Mouse (Mus musculus) neural tube, embryonic 15.5 days (tissue): ENCODE results near the gene Zbtb9. TPM values are rescaled to one million over a fixed set of nuclear protein-coding genes. Genes with fewer than 3 reads are reported as not detected.

ENCODE experiments used
- ATAC-seq: fragments of 200-750 bp; cut with Nextera tagmentation; 2 replicates; pipeline ENCODE4 v1.8.0; 2017; ENCODE audit warnings: mild to moderate bottlenecking, moderate TSS enrichment, moderate library complexity; ENCODE audit not compliant: low FRiP score
- H3K27ac ChIP-seq: fragments of 300-500 bp; sonication (generic); replicated peaks from 2 replicates; pipeline ENCODE4 v1.5.1; 2015; ENCODE audit warnings: mild to moderate bottlenecking, inconsistent platforms
- H3K27me3 ChIP-seq: fragments of 300-500 bp; sonication (generic); replicated peaks from 2 replicates; pipeline ENCODE4 v1.6.1; 2015; ENCODE audit warnings: inconsistent platforms
- H3K36me3 ChIP-seq: fragments of 300-500 bp; sonication (generic); 2 replicates; pipeline ENCODE4 v1.6.1; 2015; ENCODE audit warnings: inconsistent platforms
- H3K4me1 ChIP-seq: fragments of 300-500 bp; sonication (generic); 2 replicates; pipeline ENCODE4 v1.6.1; 2015; ENCODE audit warnings: inconsistent platforms
- H3K4me2 ChIP-seq: fragments of 300-500 bp; sonication (generic); 2 replicates; pipeline ENCODE4 v1.6.1; 2015; ENCODE audit warnings: inconsistent platforms, mild to moderate bottlenecking, moderate library complexity
- H3K4me3 ChIP-seq: fragments of 300-500 bp; sonication (generic); replicated peaks from 2 replicates; pipeline ENCODE4 v1.5.1; 2015; ENCODE audit warnings: mild to moderate bottlenecking, inconsistent platforms
- H3K9ac ChIP-seq: fragments of 300-500 bp; sonication (generic); replicated peaks from 2 replicates; pipeline ENCODE4 v1.6.1; 2015; ENCODE audit warnings: mild to moderate bottlenecking, inconsistent platforms
- H3K9me3 ChIP-seq: fragments of 300-500 bp; sonication (generic); replicated peaks from 2 replicates; pipeline ENCODE4 v1.6.1; 2016; ENCODE audit warnings: inconsistent platforms
- WGBS: fragments of 180-500 bp; shearing (Covaris S2); methylation state at CpG from one replicate; pipeline ENCODE4 v1.1.7; 2015; ENCODE audit warnings: mixed read lengths; 5-methylcytosine and 5-hydroxymethylcytosine counted together
- polyA plus RNA-seq: library from polyadenylated mRNA; unstranded; fragments of >200 nt; fragmentation: Nextera tagmentation; extraction: Ambion mirVana; gene quantifications from 2 replicates; pipeline ENCODE4 v1.2.1, GENCODE M21; 2015

The Zbtb9 gene
- polyA plus RNA-seq, 1 experiment from 2014 or later: 15.9 TPM

DNA sequence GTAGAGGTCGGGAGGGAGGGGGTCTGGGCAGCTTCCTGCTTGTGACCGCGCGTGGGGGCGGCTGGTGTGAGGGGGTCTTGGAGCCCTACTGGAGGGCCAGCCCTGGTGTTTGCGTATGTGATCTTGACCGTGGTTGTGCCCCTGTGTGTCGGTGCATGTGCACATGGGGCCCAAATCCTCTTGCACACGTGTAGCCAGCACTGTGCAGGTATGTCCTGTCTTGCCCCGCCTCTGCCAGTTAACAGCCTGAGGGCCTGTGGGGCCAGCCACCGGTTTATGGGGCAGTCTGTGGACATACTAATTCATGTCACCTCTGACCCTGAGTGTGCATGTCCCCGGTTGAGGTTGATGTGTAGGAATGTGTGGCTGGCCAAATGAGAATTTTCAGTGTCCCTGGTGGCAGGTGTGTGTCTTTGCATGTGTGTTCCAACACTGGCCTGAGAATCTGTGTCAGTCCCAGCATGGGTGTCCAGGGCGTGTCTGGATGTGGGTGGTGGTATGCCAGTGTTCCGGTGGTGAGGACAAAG, 23.9 kb upstream of the Zbtb9 start:
- Histone ChIP-seq H3K27ac (peak overlapping the region; percentile 87), H3K9me3 (no peaks in the 10 kb centered on the region), H3K4me3 (peak overlapping the region; percentile 68), H3K4me1 (peaks cover 88% of the 10 kb centered on the region), H3K36me3 (no peaks in the 10 kb centered on the region), H3K4me2 (peak overlapping the region; percentile 78), H3K9ac (peak overlapping the region; percentile 80), H3K27me3 (no peaks in the 10 kb centered on the region)
- ATAC-seq: 0 out of 2 replicates have a peak, but pooled peaks have one; percentile 42
- WGBS: 10% methylated on average over 9 of the region's 14 CpGs

DNA sequence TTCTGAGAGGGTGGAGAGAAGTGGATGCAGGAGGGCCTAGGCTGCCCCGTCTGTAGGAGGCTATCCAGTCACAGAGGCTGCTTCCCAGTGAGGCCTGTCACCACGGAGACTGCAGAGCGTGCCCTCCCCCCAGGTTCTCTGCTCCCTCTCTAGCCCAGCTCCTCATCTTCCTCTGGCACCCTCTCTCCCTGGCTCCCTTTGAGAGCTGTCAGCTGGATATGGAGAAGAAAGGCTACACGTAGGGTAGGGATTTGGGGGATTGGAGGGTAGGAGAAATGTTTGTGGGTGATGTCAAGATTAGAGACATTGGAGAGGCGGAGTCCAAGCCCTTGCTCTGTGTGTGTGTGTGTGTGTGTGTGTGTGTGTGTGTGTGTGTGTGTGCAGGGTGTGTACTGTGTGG, 23.1 kb upstream of the Zbtb9 start:
- H3K27ac ChIP-seq: peak overlapping the region; percentile 87
- no peaks in the 10 kb centered on the region for H3K9me3 ChIP-seq
- no peaks in the 10 kb centered on the region for H3K27me3 ChIP-seq
- H3K36me3 ChIP-seq: peaks cover 2% of the 10 kb centered on the region
- H3K9ac ChIP-seq: peak overlapping the region; percentile 80; the same call in 1 of the 2 replicates
- peaks cover 85% of the 10 kb centered on the region for H3K4me1 ChIP-seq
- 41% methylated on average over 5 of the region's 5 CpGs for WGBS
- H3K4me2 ChIP-seq: peak overlapping the region; percentile 78
- H3K4me3 ChIP-seq: peak overlapping the region; percentile 68
- no peak for ATAC-seq

DNA sequence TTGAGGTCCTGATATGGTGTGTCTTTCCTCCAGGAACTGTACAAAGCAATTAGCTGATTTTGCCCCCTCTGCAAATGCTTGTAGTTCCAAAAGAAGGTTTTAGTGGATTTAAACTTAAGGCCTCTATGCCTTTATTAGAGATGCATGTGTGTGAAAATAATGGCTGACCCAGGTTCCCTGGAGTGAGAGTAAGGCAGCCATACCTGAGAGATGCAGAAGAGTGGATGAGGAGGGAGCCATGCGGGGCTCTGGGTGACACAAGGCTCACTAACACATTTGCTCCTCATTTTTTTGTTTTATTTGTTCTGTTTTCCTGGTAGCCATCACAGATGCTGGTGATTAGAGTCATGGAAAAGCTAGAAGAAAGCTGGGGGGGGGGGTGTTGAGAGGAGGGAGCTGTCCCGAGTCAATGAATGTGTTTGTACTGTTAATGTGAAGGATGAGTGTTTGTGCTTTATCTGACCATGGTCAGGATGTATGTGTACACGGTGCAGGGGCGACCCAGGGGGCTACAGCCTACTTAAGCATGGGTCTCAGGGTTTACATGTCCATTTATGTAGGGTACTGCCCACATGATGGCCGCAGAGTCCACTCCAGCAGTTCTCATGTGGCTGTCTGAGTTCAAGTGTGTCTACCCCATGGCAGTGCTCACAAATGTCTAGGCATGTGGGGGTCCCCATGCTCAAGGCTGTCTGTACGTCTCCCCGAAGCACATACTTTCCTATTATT, 22.2 kb upstream of the Zbtb9 start:
- Histone ChIP-seq H3K27me3 (no peaks in the 10 kb centered on the region), H3K4me1 (peaks cover 77% of the 10 kb centered on the region), H3K9ac (peak overlapping the region; percentile 54), H3K27ac (peak overlapping the region; percentile 72), H3K9me3 (no peaks in the 10 kb centered on the region), H3K36me3 (peaks cover 10% of the 10 kb centered on the region), H3K4me2 (peak overlapping the region; percentile 78), H3K4me3 (peak overlapping the region; percentile 68)
- 35% methylated on average over 7 of the region's 7 CpGs for WGBS
- no peak for ATAC-seq

DNA sequence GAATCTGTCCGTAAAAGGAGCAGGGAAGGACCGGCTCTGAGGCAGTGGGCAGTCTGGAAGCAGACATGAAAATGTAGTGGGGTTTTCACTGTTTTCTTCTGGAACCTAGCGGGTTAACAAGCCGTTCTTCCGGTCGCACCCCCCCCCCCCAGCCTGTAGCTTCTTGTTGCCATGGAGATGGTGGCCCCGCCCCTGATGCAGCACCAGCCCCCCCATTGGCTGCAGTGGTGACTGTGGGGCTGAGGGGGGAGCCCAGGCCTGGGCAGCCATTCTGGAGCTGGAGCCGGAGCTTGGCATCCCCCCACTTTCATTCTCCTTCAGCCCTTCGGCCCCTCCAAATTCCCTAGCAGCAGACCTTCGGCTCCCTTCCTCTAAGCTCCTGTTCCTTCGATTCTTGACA, 21.6 kb upstream of the Zbtb9 start:
- under 1% methylated on average over 11 of the region's 11 CpGs for WGBS
- peak; percentile 74 for ATAC-seq

DNA sequence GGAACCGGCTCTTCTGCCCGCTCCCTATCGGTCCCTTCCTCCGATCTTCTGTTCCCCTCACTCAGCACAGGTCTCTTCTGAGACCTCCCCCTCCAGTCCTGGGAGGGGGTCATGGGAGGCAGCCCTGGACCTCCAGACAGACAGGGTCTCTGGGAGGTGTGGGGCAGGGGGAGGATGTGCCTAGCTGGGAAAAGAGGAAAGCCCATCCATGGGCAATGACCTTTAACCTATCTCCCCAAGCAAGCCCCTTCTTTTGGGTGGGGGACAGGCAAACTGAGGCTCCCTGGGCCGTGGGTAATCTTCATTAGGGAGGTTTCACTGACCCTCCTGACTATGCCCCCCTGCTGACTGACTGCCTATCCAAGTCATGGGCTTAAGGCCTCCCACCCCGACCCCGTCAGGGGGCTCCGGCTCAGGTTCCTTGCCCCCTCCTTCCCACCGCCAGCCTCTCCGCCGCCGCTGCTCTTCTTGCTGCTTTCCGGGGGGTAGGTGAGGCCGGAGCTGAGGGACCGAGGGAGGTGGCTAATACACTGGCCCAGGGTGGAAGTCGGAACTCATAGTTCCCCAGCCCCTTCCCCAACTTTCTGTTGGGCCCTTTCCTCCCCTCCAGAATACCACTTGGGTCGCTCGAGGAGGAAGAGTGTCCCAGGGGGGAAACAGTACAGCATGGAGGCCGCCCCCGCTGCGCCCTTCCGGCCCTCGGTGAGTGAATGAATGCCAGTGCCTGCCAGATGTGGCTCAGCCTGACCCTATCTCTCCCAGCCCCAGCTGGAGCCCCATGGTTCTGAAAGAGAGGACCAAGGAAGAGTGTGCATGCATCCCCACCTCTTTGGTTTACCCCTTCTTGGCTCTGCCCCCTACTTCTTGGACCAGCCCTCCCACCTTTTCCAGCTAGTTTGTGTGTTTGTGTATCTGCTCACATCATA, 20.8 kb upstream of the Zbtb9 start:
- ATAC-seq: no peak
- 11% methylated on average over 23 of the region's 23 CpGs for WGBS

More for the DNA sequence above, 21.6 kb upstream of the Zbtb9 start:
- H3K36me3 ChIP-seq: peaks cover 17% of the 10 kb centered on the region
- H3K4me3 ChIP-seq: peak overlapping the region; percentile 68
- H3K9me3 ChIP-seq: no peaks in the 10 kb centered on the region
- H3K27me3 ChIP-seq: no peaks in the 10 kb centered on the region
- H3K4me2 ChIP-seq: peak overlapping the region; percentile 78
- peak overlapping the region; percentile 54 for H3K9ac ChIP-seq
- peaks cover 70% of the 10 kb centered on the region for H3K4me1 ChIP-seq
- H3K27ac ChIP-seq: peak overlapping the region; percentile 72

DNA sequence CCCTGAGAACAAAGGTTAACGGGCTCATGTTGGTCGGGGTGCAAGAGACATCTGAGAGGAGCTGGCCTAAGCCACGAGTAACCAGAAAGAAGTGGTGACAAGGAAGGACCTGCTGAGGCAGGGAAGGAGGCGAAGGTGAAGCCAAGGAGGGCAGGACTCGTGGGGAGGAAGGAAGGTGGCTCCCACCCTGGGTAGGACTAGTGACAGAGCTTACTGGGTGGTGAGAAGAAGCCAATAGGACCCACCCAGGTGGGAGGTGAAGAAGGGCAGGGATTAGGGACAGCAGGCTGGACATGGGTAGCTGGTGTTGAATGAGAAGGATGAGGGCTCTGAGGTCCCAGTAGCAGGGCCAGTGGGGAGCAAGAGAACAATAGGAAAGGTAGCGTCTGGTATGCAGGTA, 19.8 kb upstream of the Zbtb9 start:
- 24% methylated on average over 6 of the region's 6 CpGs for WGBS
- no peaks in the 10 kb centered on the region for H3K27me3 ChIP-seq
- peak overlapping the region; percentile 78 for H3K4me2 ChIP-seq
- no peak overlapping the region for H3K27ac ChIP-seq
- peaks cover 35% of the 10 kb centered on the region for H3K36me3 ChIP-seq
- no peak for ATAC-seq
- no peaks in the 10 kb centered on the region for H3K9me3 ChIP-seq
- H3K4me3 ChIP-seq: peak overlapping the region; percentile 3
- peaks cover 55% of the 10 kb centered on the region for H3K4me1 ChIP-seq
- peak overlapping the region; percentile 54 for H3K9ac ChIP-seq

More for the DNA sequence above, 20.8 kb upstream of the Zbtb9 start:
- Histone ChIP-seq H3K9ac (peak overlapping the region; percentile 54), H3K9me3 (no peaks in the 10 kb centered on the region), H3K27ac (peak overlapping the region; percentile 72; the same call in 1 of the 2 replicates), H3K36me3 (peaks cover 25% of the 10 kb centered on the region), H3K27me3 (no peaks in the 10 kb centered on the region), H3K4me2 (peak overlapping the region; percentile 78), H3K4me3 (peak overlapping the region; percentile 68), H3K4me1 (peaks cover 62% of the 10 kb centered on the region)

DNA sequence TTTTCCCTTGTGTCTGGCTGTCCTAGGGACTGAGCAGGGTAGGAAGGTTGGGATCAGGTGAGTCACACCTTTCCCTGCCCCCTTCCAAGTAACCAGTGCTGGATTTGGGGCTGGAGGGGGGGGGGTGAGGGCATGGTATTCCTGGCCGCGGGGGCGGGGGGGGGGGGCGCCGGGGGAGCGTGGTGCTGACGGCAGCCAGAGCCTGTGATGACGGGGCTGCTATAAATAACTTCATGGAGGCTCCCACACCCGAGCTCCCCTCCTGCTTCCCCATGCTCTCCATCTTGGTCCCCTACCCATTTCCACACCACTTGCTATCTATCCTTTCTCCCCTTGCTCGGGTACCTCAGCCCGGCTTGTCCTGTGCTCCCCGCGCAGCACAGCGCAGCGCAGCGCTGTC, 19.2 kb upstream of the Zbtb9 start:
- H3K4me1 ChIP-seq: peaks cover 55% of the 10 kb centered on the region

DNA sequence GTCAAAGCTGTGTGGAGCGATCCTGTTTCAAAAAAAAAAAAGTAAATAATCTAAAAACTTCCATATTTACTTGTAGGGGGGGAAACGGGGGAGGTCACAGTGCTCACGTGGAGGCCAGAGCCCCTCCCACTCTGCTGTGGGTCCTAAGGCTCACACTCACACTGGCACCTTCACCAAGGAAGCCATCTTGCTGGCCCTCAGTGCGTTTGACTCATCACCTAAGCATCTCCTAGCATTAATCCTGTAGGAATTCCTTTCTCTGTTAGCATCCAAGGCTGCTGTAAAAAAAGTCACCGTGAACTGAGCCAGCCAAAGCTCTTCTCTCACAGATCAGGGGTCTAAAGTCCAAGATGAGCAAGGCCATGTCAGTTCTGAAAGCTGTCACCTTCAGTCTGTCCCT, 16.7 kb upstream of the Zbtb9 start:
- ATAC-seq: no peak
- Histone ChIP-seq H3K4me3 (no peak overlapping the region), H3K4me1 (peaks cover 31% of the 10 kb centered on the region), H3K9ac (no peak overlapping the region), H3K27me3 (no peaks in the 10 kb centered on the region), H3K36me3 (peaks cover 66% of the 10 kb centered on the region), H3K4me2 (no peak overlapping the region), H3K27ac (no peak overlapping the region), H3K9me3 (no peaks in the 10 kb centered on the region)
- 84% methylated on average over 5 of the region's 5 CpGs for WGBS

More for the DNA sequence above, 19.2 kb upstream of the Zbtb9 start:
- no peak for ATAC-seq
- peak overlapping the region; percentile 54; the same call in 1 of the 2 replicates for H3K9ac ChIP-seq
- H3K4me3 ChIP-seq: peak overlapping the region; percentile 3
- no peaks in the 10 kb centered on the region for H3K27me3 ChIP-seq
- H3K9me3 ChIP-seq: no peaks in the 10 kb centered on the region
- H3K36me3 ChIP-seq: peaks cover 40% of the 10 kb centered on the region
- H3K27ac ChIP-seq: no peak overlapping the region; the same call in 1 of the 2 replicates
- WGBS: 17% methylated on average over 12 of the region's 16 CpGs
- peak overlapping the region; percentile 78 for H3K4me2 ChIP-seq

DNA sequence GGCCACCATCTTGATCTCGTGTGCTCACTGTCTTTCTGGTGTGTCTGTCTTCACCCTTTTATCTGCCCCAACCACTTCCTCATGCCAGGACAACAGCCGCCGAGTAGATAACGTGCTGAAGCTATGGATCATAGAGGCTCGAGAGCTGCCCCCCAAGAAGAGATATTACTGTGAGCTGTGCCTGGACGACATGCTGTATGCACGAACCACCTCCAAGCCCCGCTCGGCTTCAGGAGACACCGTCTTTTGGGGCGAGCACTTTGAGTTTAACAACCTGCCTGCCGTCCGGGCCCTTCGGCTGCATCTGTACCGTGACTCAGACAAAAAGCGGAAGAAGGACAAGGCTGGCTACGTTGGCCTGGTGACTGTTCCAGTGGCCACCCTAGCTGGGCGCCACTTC, 16.1 kb upstream of the Zbtb9 start:
- Histone ChIP-seq H3K9ac (no peak overlapping the region), H3K27ac (no peak overlapping the region), H3K4me2 (no peak overlapping the region), H3K4me3 (no peak overlapping the region), H3K36me3 (peaks cover 72% of the 10 kb centered on the region), H3K27me3 (no peaks in the 10 kb centered on the region), H3K9me3 (no peaks in the 10 kb centered on the region), H3K4me1 (peaks cover 25% of the 10 kb centered on the region)
- 91% methylated on average over 18 of the region's 18 CpGs for WGBS
- no peak for ATAC-seq

DNA sequence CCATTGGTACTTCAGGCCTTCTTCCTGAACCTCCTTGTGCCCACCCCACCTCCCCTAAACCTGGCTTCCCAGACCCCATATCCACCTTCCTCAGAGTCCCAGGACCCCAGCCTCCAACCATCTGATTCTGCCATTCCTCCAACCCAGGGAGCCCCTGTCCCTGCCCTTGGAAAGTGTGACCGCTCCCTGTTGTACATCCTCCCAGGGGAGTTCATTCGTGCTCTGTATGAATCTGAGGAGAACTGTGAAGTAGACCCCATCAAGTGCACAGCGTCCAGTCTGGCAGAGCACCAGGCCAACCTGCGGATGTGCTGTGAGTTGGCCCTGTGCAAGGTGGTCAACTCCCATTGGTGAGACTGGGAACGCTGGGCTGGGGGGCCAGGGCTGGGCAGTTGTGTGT, 15.1 kb upstream of the Zbtb9 start:
- Histone ChIP-seq H3K9ac (no peak overlapping the region), H3K4me2 (no peak overlapping the region), H3K36me3 (peaks cover 81% of the 10 kb centered on the region), H3K27me3 (no peaks in the 10 kb centered on the region), H3K4me1 (peaks cover 15% of the 10 kb centered on the region), H3K4me3 (no peak overlapping the region), H3K9me3 (no peaks in the 10 kb centered on the region), H3K27ac (no peak overlapping the region)
- no peak for ATAC-seq
- 95% methylated on average over 5 of the region's 5 CpGs for WGBS

DNA sequence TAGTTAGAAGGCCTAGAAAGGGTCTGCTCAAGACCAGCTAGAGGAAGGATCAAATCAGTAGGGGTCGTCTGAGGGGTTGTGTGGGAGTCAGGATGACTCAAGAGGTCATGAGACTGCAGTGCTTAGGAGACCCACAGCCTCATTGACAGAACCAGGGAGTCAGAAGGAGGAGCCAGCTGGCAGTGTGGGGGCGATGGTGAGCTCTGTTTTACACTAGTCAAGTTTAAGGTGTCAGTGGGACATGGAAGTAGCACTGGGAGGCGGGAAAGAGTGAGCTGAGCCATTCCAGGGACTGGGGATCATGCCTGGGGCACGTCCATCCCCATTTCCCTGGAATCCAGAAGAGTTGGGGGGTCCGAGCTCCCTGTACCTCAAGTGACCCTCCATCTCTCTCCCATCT, 14.1 kb upstream of the Zbtb9 start:
- H3K9me3 ChIP-seq: no peaks in the 10 kb centered on the region
- H3K27ac ChIP-seq: no peak overlapping the region
- no peak overlapping the region for H3K4me2 ChIP-seq
- no peak overlapping the region for H3K9ac ChIP-seq
- no peak for ATAC-seq
- H3K4me3 ChIP-seq: no peak overlapping the region
- peaks cover 89% of the 10 kb centered on the region for H3K36me3 ChIP-seq
- 77% methylated on average over 5 of the region's 5 CpGs for WGBS
- H3K27me3 ChIP-seq: no peaks in the 10 kb centered on the region
- H3K4me1 ChIP-seq: peaks cover 5% of the 10 kb centered on the region
